Mouse (Mus musculus) heart, postnatal 0 days (tissue): ENCODE results near the gene Fry.

ENCODE experiments used
- CTCF ChIP-seq: IDR thresholded peaks from 2 replicates; pipeline ENCODE4 v1.5.1; 2016; ENCODE audit warnings: antibody characterized with exemption, control low read depth, low read depth
- EP300 ChIP-seq: IDR thresholded peaks from 2 replicates; pipeline ENCODE4 v1.6.1; 2016; ENCODE audit warnings: antibody characterized with exemption, low read depth

DNA sequence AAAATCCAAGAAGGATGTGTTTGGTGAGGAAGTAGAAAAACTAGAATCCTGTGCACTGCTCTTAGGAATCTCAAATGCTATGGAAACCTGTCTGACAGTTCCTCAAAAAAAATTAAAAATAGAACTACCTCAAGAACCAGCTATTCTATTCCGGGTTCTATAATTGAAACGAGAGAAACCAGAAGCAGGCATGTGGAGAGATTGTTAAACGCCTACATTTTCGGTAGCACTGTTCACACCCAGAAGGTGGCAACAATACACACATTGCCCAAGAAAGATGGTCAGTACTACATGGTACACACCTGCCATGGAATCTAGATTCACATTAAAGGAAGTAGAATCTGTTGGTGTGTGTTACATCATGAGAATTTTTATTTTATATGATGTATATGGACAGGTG, 28.2 kb downstream of the Fry start:
- no peak for TF ChIP-seq CTCF
- TF ChIP-seq EP300: no peak
